Mouse (Mus musculus) intestine, embryonic 15.5 days (tissue): Measurements from ENCODE around the gene Gucy1b2. TPM values are rescaled to one million over a fixed set of nuclear protein-coding genes. Genes with fewer than 3 reads are reported as not detected.

ENCODE experiments used
- ATAC-seq: fragments of 200-750 bp; cut with Nextera tagmentation; 2 replicates; pipeline ENCODE4 v1.8.0; 2017; ENCODE audit warnings: moderate TSS enrichment, moderate library complexity
- H3K27ac ChIP-seq: fragments of 300-500 bp; sonication (generic); 2 replicates; pipeline ENCODE4 v1.5.1; 2015; ENCODE audit warnings: mild to moderate bottlenecking, inconsistent platforms
- H3K27me3 ChIP-seq: fragments of 300-500 bp; sonication (generic); replicated peaks from 2 replicates; pipeline ENCODE4 v1.6.1; 2015; ENCODE audit warnings: inconsistent platforms
- H3K36me3 ChIP-seq: fragments of 300-500 bp; sonication (generic); 2 replicates; pipeline ENCODE4 v1.6.1; 2015; ENCODE audit warnings: inconsistent platforms
- H3K4me1 ChIP-seq: fragments of 300-500 bp; sonication (generic); replicated peaks from 2 replicates; pipeline ENCODE4 v1.6.1; 2015; ENCODE audit warnings: inconsistent platforms
- H3K4me2 ChIP-seq: fragments of 300-500 bp; sonication (generic); replicated peaks from 2 replicates; pipeline ENCODE4 v1.6.1; 2015; ENCODE audit warnings: mild to moderate bottlenecking, inconsistent platforms
- H3K4me3 ChIP-seq: fragments of 300-500 bp; sonication (generic); replicated peaks from 2 replicates; pipeline ENCODE4 v1.5.1; 2015; ENCODE audit warnings: inconsistent platforms
- H3K9ac ChIP-seq: fragments of 300-500 bp; sonication (generic); 2 replicates; pipeline ENCODE4 v1.6.1; 2015; ENCODE audit warnings: inconsistent platforms
- H3K9me3 ChIP-seq: fragments of 300-500 bp; sonication (generic); 2 replicates; pipeline ENCODE4 v1.6.1; 2016; ENCODE audit warnings: inconsistent platforms
- WGBS: fragments of 180-500 bp; shearing (Covaris S2); methylation state at CpG from one replicate; pipeline ENCODE4 v1.1.7; 2015; 5-methylcytosine and 5-hydroxymethylcytosine counted together
- polyA plus RNA-seq: library from polyadenylated mRNA; unstranded; fragments of >200 nt; fragmentation: Nextera tagmentation; extraction: Ambion mirVana; gene quantifications from 2 replicates; pipeline ENCODE4 v1.2.1, GENCODE M21; 2015

The Gucy1b2 gene
- polyA plus RNA-seq, 1 experiment from 2014 or later, result not detected

- H3K4me1 ChIP-seq, result no peaks in the 10 kb centered on the region
- H3K9me3 ChIP-seq, result no peaks in the 10 kb centered on the region
- H3K27me3 ChIP-seq, result no peaks in the 10 kb centered on the region
- WGBS, result 76% methylated on average over 4 of the region's 4 CpGs
- no peaks in the 10 kb centered on the region for H3K36me3 ChIP-seq
- no peak for ATAC-seq
- H3K27ac ChIP-seq, result no peak overlapping the region
- no peak overlapping the region for H3K4me3 ChIP-seq
- no peak overlapping the region for H3K9ac ChIP-seq
- H3K4me2 ChIP-seq, result no peak overlapping the region
Observed at GRCm38 (mm10) chr14:62350186-62350585, 105.9 kb downstream of the Gucy1b2 start.

GRCm38 (mm10) chr14:62349786-62350185 is 106.3 kb downstream of the Gucy1b2 start:
- no peaks in the 10 kb centered on the region for H3K4me1 ChIP-seq
- no peak overlapping the region for H3K27ac ChIP-seq
- H3K4me3 ChIP-seq, result no peak overlapping the region
- ATAC-seq, result no peak
- H3K27me3 ChIP-seq, result no peaks in the 10 kb centered on the region
- no peaks in the 10 kb centered on the region for H3K36me3 ChIP-seq
- no peak overlapping the region for H3K9ac ChIP-seq
- no peaks in the 10 kb centered on the region for H3K9me3 ChIP-seq
- no peak overlapping the region for H3K4me2 ChIP-seq
- 82% methylated on average over 5 of the region's 5 CpGs for WGBS

DNA sequence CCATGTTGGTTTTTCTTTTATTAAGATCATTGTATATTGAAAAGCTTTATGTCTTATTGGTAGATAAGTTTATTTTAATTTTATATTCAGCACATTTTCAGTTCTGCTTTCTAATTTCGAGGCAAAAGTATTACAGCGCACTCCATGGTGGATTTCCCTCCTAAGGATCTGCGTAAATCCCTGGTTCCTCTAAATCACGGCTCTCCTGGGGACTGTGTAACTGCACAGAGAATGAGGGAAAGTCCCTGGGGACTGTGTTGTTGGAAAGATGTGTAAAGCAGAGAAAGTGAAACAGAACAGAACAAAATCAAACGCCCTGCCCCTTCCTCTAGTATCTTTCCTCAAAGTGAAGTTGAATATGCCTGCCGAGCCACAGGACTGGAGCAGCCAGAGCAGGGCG is 109.0 kb downstream of the Gucy1b2 start:
- no peaks in the 10 kb centered on the region for H3K27me3 ChIP-seq

GRCm38 (mm10) chr14:62346570-62346969 is 109.5 kb downstream of the Gucy1b2 start:
- Histone ChIP-seq H3K27me3 (no peaks in the 10 kb centered on the region), H3K9me3 (no peaks in the 10 kb centered on the region), H3K4me2 (no peak overlapping the region), H3K36me3 (no peaks in the 10 kb centered on the region), H3K27ac (no peak overlapping the region), H3K4me1 (peaks cover 9% of the 10 kb centered on the region), H3K9ac (no peak overlapping the region), H3K4me3 (no peak overlapping the region)
- ATAC-seq, result no peak
- 82% methylated on average over 11 of the region's 11 CpGs for WGBS

More for the DNA sequence above, 109.0 kb downstream of the Gucy1b2 start:
- H3K4me3 ChIP-seq, result no peak overlapping the region
- no peak for ATAC-seq
- H3K9ac ChIP-seq, result no peak overlapping the region
- H3K9me3 ChIP-seq, result no peaks in the 10 kb centered on the region
- 72% methylated on average over 7 of the region's 7 CpGs for WGBS
- no peak overlapping the region for H3K4me2 ChIP-seq
- H3K4me1 ChIP-seq, result peaks cover 9% of the 10 kb centered on the region
- no peaks in the 10 kb centered on the region for H3K36me3 ChIP-seq
- H3K27ac ChIP-seq, result no peak overlapping the region

Other genes starting within 250 kb of the Gucy1b2 start
- gene Rnaseh2b, start 163.7 kb downstream of the Gucy1b2 start, polyA plus RNA-seq, result 48.1 and 63.4 TPM in 2 replicates
- gene Dleu7, start 163.2 kb downstream of the Gucy1b2 start, polyA plus RNA-seq, result 0.74 and 0.75 TPM in 2 replicates
- gene Fam124a, start 99.4 kb upstream of the Gucy1b2 start, polyA plus RNA-seq, result 4.5 and 4.6 TPM in 2 replicates
- not detected in 2 replicates for gene Gm4131, start 110.6 kb upstream of the Gucy1b2 start, polyA plus RNA-seq
- gene Serpine3, start 207.4 kb upstream of the Gucy1b2 start, polyA plus RNA-seq, result not detected in 2 replicates